Mouse (Mus musculus): ENCODE results near the gene Igfbp1. TPM values are rescaled to one million over a fixed set of nuclear protein-coding genes. Genes with fewer than 3 reads are reported as not detected.

Igfbp1 gene
- total and polyA plus RNA-seq, 2 experiments, result 17.1 to 89.1 TPM

- Histone ChIP-seq H3K27ac (replicated peaks; ENCODE audit: insufficient read depth, low read depth, low read length) (no peak overlapping the region), H3K36me3 (ENCODE audit: control insufficient read depth, insufficient read depth, low read length) (no peaks in the 10 kb centered on the region), H3K4me3 (ENCODE audit: insufficient read depth, low read depth, low read length) (no peak overlapping the region), H3K4me1 (ENCODE audit: control insufficient read depth, insufficient read depth, low read length) (no peaks in the 10 kb centered on the region), H3K79me2 (ENCODE audit: control insufficient read depth, insufficient read depth, low read length) (no peaks in the 10 kb centered on the region), H3K27me3 (ENCODE audit: control insufficient read depth, insufficient read depth, low read length) (no peaks in the 10 kb centered on the region), H3K9ac (ENCODE audit: low read depth, low read length) (no peak overlapping the region)
- no peak for TF ChIP-seq CTCF (IDR thresholded peaks at IDR 0.05; ENCODE audit: low read depth, low read length)
- TF ChIP-seq POLR2A (IDR thresholded peaks at IDR 0.05; ENCODE audit: extremely low read depth, insufficient read depth, low read length), result no peak
- WGBS, result 83% methylated on average over 1 of the region's 1 CpGs
- no peak for DNase-seq (ENCODE audit: extremely low read depth, low read depth, low spot score)
Measured at GRCm38 (mm10) chr11:7169645-7170044, 27.9 kb upstream of the Igfbp1 start.

GRCm38 (mm10) chr11:7173664-7174063, 23.9 kb upstream of the Igfbp1 start:
- whole genome bisulfite sequencing, result 47% methylated on average over 6 of the region's 6 CpGs
- no peak overlapping the region for H3K4me3 ChIP-seq (ENCODE audit: insufficient read depth, low read depth, low read length)
- H3K79me2 ChIP-seq (ENCODE audit: control insufficient read depth, insufficient read depth, low read length), result no peaks in the 10 kb centered on the region
- H3K36me3 ChIP-seq (ENCODE audit: control insufficient read depth, insufficient read depth, low read length), result no peaks in the 10 kb centered on the region
- TF ChIP-seq CTCF (IDR thresholded peaks at IDR 0.05; ENCODE audit: low read depth, low read length) (no peak), POLR2A (IDR thresholded peaks at IDR 0.05; ENCODE audit: extremely low read depth, insufficient read depth, low read length) (no peak)
- H3K4me1 ChIP-seq (ENCODE audit: control insufficient read depth, insufficient read depth, low read length), result no peaks in the 10 kb centered on the region
- DNase-seq (ENCODE audit: extremely low read depth, low read depth, low spot score), result no peak
- no peak overlapping the region for H3K27ac ChIP-seq (replicated peaks; ENCODE audit: insufficient read depth, low read depth, low read length)
- H3K27me3 ChIP-seq (ENCODE audit: control insufficient read depth, insufficient read depth, low read length), result no peaks in the 10 kb centered on the region
- no peak overlapping the region for H3K9ac ChIP-seq (ENCODE audit: low read depth, low read length)

- Histone ChIP-seq H3K27me3 (ENCODE audit: control insufficient read depth, insufficient read depth, low read length) (no peaks in the 10 kb centered on the region), H3K36me3 (ENCODE audit: control insufficient read depth, insufficient read depth, low read length) (no peaks in the 10 kb centered on the region), H3K4me3 (ENCODE audit: insufficient read depth, low read depth, low read length) (no peak overlapping the region), H3K79me2 (ENCODE audit: control insufficient read depth, insufficient read depth, low read length) (no peaks in the 10 kb centered on the region), H3K9ac (ENCODE audit: low read depth, low read length) (no peak overlapping the region), H3K4me1 (ENCODE audit: control insufficient read depth, insufficient read depth, low read length) (no peaks in the 10 kb centered on the region), H3K27ac (replicated peaks; ENCODE audit: insufficient read depth, low read depth, low read length) (no peak overlapping the region)
- 55% methylated on average over 4 of the region's 4 CpGs for WGBS
- TF ChIP-seq CTCF (IDR thresholded peaks at IDR 0.05; ENCODE audit: low read depth, low read length), result no peak
- no peak for TF ChIP-seq POLR2A (IDR thresholded peaks at IDR 0.05; ENCODE audit: extremely low read depth, insufficient read depth, low read length)
- DNase-seq (ENCODE audit: extremely low read depth, low read depth, low spot score), result no peak
Measured at GRCm38 (mm10) chr11:7178724-7179123, 18.9 kb upstream of the Igfbp1 start.

DNA sequence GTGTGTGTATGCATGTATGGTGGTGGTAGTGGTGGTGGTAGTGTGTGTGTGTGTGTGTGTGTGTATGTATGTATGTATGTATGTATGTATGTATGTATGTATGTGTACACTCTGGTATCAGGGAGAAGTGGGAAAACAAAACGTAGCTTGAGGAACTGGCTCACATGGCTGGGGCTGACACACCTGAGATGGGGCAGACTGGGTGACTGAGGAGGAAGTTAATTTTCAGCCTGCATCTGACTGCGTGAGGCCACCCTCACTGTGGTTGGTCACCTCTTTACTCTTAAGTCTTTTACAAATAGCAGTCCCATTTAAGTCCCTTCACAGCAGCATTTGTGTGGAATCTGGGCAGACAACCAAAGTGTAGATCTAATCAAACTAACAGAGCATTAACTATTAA, 18.3 kb upstream of the Igfbp1 start:
- DNase-seq (ENCODE audit: extremely low read depth, low read depth, low spot score), result no peak
- no peaks in the 10 kb centered on the region for H3K79me2 ChIP-seq (ENCODE audit: control insufficient read depth, insufficient read depth, low read length)
- no peak overlapping the region for H3K4me3 ChIP-seq (ENCODE audit: insufficient read depth, low read depth, low read length)
- no peaks in the 10 kb centered on the region for H3K36me3 ChIP-seq (ENCODE audit: control insufficient read depth, insufficient read depth, low read length)
- 70% methylated on average over 2 of the region's 2 CpGs for WGBS
- no peaks in the 10 kb centered on the region for H3K27me3 ChIP-seq (ENCODE audit: control insufficient read depth, insufficient read depth, low read length)
- H3K4me1 ChIP-seq (ENCODE audit: control insufficient read depth, insufficient read depth, low read length), result peaks cover 3% of the 10 kb centered on the region; the same call in 1 of the 2 replicates
- no peak overlapping the region for H3K27ac ChIP-seq (replicated peaks; ENCODE audit: insufficient read depth, low read depth, low read length)
- no peak for TF ChIP-seq CTCF (IDR thresholded peaks at IDR 0.05; ENCODE audit: low read depth, low read length)
- TF ChIP-seq POLR2A (IDR thresholded peaks at IDR 0.05; ENCODE audit: extremely low read depth, insufficient read depth, low read length), result no peak
- no peak overlapping the region for H3K9ac ChIP-seq (ENCODE audit: low read depth, low read length)

- Histone ChIP-seq H3K4me3 (ENCODE audit: insufficient read depth, low read depth, low read length) (no peak overlapping the region), H3K27ac (replicated peaks; ENCODE audit: insufficient read depth, low read depth, low read length) (no peak overlapping the region), H3K9ac (ENCODE audit: low read depth, low read length) (no peak overlapping the region), H3K79me2 (ENCODE audit: control insufficient read depth, insufficient read depth, low read length) (no peaks in the 10 kb centered on the region), H3K36me3 (ENCODE audit: control insufficient read depth, insufficient read depth, low read length) (no peaks in the 10 kb centered on the region), H3K27me3 (ENCODE audit: control insufficient read depth, insufficient read depth, low read length) (no peaks in the 10 kb centered on the region), H3K4me1 (ENCODE audit: control insufficient read depth, insufficient read depth, low read length) (peaks cover 4% of the 10 kb centered on the region; the same call in 1 of the 2 replicates)
- no peak for TF ChIP-seq POLR2A (IDR thresholded peaks at IDR 0.05; ENCODE audit: extremely low read depth, insufficient read depth, low read length)
- TF ChIP-seq CTCF (IDR thresholded peaks at IDR 0.05; ENCODE audit: low read depth, low read length), result no peak
- WGBS, result 83% methylated on average over 8 of the region's 8 CpGs
- DNase-seq (ENCODE audit: extremely low read depth, low read depth, low spot score), result no peak
Measured at GRCm38 (mm10) chr11:7182409-7183042, 15.1 kb upstream of the Igfbp1 start.

DNA sequence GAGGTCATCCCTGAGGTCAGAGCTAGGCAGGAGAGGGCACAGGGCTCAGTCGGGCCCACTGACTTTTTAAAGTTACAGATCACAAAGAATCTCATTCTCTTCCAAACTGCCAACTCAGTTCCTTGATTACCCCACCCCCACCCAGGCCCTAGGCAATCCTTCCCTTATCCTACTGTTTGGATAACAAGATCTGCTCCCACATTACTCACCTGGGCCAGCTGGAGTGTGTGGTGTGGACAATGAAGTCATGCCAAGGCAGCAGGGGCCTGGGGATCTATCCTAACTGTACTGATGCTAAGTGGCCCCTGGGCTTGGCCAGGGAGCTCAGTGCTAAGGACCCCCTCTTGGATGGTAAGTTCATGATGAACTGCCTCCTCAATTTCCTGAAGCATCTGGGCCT, 13.2 kb upstream of the Igfbp1 start:
- H3K79me2 ChIP-seq (ENCODE audit: control insufficient read depth, insufficient read depth, low read length), result no peaks in the 10 kb centered on the region
- DNase-seq (ENCODE audit: extremely low read depth, low read depth, low spot score), result no peak
- no peak for TF ChIP-seq POLR2A (IDR thresholded peaks at IDR 0.05; ENCODE audit: extremely low read depth, insufficient read depth, low read length)
- TF ChIP-seq CTCF (IDR thresholded peaks at IDR 0.05; ENCODE audit: low read depth, low read length), result no peak
- H3K9ac ChIP-seq (ENCODE audit: low read depth, low read length), result no peak overlapping the region
- H3K36me3 ChIP-seq (ENCODE audit: control insufficient read depth, insufficient read depth, low read length), result no peaks in the 10 kb centered on the region
- H3K4me3 ChIP-seq (ENCODE audit: insufficient read depth, low read depth, low read length), result no peak overlapping the region
- H3K27ac ChIP-seq (replicated peaks; ENCODE audit: insufficient read depth, low read depth, low read length), result no peak overlapping the region
- H3K4me1 ChIP-seq (ENCODE audit: control insufficient read depth, insufficient read depth, low read length), result peaks cover 6% of the 10 kb centered on the region
- H3K27me3 ChIP-seq (ENCODE audit: control insufficient read depth, insufficient read depth, low read length), result no peaks in the 10 kb centered on the region
- WGBS, result 8% methylated on average over 1 of the region's 1 CpGs

Measured in liver, adult 2 months (tissue).